Mouse (Mus musculus): Measurements from ENCODE around the gene Elane.

Gene Elane

GRCm38 (mm10) chr10:79886054-79886453 is at the start of gene Elane:
Gene Elane, plus strand, starts transcription at chr10:79886247.
- DNase-seq (ENCODE audit: low spot score) = no peak

DNA sequence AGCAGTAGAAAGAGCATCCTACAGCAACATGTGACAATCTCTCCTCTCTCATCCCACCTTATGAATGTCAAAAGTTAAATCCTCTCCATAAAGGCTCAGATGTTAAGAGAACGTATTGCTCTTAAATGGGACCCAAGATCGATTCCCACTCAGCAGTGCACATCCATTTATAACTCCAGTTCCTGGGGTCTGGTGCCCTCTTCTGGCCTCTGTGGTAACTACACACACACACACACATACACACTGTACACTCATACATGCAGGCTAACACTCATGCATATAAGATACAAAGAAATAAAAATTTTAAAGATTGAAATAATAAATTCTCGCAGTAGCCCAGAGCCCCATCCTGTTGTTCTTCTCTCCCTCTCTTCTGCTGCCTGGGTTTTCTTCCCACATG is 49.1 kb upstream of the Elane start:
- DNase-seq (ENCODE audit: low spot score) = no peak

DNA sequence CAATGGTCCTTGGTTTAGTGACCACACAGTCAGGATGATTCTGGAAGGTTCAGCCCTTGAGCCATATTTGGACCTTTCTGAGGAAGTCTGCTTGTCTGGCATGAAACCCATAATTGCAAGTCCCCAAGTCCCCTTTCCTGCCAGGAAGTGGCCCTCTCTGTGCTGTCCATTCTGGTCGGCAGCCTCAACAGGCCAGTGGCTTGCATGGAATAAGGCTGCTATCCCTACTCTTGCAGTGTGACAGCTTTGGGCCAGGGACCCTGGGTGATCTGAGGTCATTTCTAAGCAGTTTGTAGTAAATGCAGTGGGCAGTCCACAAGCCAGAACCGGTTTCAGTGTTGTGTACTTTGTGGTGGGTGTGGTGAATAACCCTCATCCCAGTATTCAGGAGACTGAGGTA is 47.9 kb upstream of the Elane start:
- DNase-seq (ENCODE audit: low spot score) = no peak

- DNase-seq (ENCODE audit: low spot score) = no peak
Measured at GRCm38 (mm10) chr10:79840091-79840490, 46.0 kb upstream of the Elane start.

GRCm38 (mm10) chr10:79840644-79841551 is 45.1 kb upstream of the Elane start:
- DNase-seq (ENCODE audit: low spot score) = peak; percentile 71

DNA sequence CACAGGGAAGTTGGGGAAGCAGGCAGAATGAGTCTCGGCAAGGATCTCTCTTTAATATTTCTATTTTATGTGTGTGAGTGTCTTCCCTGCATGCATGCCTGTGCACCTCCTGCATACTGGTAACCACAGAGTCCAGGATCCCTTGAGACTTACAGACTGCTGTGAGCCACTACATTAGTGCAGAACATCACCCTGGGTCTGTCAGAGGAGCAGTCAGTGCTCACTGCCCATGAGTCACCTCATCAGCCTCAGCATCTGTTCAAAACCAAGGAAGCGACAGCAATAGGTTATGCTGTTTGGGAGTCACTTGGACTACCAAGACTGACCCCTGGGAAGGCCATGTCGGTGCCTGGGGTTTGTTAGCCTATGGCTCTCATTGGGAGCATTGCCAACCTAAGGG is 43.7 kb upstream of the Elane start:
- no peak for DNase-seq (ENCODE audit: low spot score)

- DNase-seq (ENCODE audit: low spot score) = no peak
Measured at GRCm38 (mm10) chr10:79843476-79843875, 42.6 kb upstream of the Elane start.

DNA sequence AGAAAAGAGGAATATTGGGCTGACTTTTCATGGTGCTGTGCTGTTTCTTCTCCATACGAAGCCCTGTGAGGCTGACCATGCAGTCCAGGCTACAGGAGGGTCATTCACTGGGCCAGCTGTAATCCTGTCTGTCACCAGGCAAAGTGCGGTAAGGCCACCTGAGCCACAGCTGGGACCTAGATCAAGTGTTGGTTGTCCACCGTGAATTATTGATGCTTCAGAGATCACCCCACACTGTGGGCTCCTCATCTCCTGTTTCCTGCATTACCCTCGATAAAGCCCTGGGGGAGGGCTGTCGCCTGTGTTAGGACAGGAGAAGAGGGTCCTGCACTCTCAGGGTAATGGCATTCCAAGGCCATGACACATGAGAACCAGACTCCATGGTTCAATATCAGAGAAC is 39.5 kb upstream of the Elane start:
- no peak for DNase-seq (ENCODE audit: low spot score)

DNA sequence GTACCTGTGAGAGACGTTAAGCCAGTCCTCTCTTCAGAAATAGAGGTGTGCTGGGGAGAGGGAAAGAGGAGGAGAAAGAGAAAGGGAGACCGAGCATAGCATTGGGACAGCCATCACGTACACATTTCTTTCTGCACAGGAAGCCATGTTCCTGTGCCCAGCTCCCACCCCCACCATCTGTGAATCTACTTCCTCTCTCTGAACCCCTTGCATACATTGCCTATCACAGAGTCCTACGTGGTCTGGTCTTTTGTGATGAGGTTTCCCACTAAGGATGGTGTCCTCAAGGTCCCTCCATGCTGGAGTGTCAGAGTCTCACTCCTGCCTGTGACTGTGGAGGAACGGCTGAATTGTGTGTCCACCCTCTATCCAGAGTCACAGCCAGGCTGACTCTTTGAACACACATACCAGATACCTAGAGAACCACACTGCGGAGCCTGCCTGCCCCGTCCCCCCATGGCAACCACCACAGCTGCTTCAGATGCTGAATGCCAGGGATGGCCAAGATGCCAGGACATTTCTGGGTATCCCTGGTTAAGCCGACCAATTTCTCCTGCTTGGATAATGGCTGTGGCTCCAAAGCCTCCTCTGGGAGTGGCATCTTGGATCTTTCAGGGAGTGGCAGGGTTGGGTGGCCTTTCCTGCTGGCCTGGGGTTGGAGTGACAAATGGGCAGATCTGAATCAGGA is 36.0 kb upstream of the Elane start:
- DNase-seq (ENCODE audit: low spot score) = no peak

DNA sequence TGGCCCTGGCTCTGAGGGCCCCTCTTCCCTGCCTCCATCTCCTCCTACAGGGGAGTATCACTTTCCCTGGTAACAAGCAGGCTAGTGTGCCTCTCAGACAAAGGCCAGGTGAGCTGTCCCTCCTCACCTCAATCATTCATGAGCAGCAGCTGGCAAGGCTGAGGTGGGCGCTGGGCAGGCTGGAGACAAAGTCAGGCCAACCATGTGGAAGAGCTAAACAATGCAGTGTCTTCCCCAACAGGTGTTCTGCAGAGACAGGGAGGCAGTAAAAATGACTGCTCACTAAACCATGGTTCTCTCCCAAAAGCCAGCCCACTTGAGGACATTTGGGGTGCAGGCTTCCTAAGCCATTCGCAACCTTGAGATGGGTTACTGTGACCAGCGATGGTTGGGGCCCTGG is 34.4 kb upstream of the Elane start:
- no peak for DNase-seq (ENCODE audit: low spot score)

DNA sequence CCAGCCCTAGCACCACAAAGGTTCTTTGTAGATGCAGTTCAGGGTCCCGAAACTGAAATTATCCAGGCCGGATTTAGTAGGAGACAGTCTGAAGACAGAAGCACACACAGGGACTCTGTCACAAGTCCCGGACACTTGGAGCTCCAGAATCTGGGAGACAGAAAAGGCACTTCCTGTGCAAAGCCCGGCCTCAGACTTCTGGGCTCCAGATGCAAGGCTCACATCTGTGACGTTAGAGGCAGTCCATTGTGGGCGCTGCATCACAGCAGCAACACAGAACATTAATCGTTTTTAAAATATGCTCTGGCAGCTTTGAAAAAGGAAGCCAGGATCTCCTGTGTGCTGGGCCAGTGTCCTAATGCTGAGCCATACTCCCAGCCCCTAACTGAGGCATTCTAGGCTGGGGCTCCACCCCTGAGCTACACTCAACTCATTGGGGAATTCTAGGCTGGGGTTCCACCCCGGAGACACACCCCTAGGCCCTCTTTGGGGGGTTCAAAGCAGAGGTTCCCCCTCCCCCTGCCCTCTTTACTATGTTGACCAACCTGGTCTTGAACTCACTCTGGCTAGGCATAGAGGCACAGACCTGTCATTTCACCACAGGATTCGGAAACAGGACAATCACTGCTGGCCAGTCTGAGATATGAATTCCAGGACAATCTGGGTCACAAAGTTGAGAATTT is 33.8 kb upstream of the Elane start:
- peak; percentile 29 for DNase-seq (ENCODE audit: low spot score)

GRCm38 (mm10) chr10:79852827-79853226 is 33.2 kb upstream of the Elane start:
- DNase-seq (ENCODE audit: low spot score) = peak; percentile 49

DNA sequence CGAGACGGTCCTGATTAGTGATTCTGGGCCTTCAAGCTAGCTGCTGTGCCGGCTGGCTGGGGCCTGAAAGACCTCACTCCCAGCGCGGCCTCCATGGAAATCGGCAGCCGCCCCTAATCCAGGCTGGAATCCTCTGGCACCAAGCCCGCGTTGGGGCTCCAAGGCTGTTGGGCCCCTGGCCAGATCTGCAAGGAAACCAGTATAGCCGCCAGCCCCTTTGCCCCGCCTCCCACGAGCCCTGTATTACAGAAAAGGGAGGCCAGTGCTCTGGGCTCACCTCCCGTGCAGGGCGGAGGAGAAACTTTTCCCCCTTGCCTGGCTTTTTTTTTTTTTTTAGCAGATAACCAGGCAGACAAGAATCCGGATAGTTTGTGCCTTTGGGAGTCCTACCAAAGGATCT is 32.7 kb upstream of the Elane start:
- DNase-seq (ENCODE audit: low spot score) = peak; percentile 98

DNA sequence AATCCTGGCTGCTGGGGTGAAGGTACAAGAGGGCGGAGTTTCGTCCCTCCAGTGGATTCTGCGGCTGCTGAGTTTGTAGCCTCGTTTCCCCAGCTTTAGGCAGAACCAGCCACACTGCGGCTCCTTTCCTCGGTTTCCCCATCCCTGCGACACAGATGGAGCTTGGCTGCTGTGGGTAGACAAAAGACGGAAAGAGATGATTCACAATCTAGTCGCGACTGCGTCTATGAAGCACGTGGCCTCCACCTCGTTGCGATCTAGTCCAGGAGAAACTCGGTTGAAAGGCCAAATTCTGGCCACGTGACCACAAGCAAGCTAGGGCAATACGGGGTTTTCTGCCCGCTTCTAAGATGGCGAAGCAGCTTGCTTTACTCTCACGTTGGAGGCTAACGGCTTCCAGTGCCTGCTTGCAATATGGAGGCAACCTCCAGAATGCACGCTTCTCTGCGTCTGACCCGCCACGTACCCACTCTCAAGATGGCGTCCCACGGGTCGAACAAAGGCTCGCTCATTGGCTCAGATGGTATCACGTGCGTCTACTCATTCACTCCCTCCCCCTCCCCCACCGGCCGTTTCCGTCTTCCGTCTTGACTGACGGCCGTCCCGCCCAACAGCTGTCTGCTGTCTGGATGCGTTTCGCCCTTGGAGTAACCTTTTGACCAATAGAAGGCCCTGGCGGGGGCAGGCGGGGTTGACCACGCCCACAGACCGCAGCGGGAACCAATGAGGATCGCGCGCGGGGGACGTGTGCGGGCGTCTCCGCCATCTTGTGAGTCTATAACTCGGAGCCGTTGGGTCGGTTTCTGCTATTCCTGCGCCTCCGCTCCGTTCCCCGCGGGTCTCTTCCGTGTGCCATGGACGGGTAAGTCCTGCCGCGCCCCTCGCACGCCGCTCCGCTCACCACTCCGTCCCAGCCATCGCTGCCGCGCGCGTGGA is 31.9 kb upstream of the Elane start, which contains the start of gene Ptbp1:
TSS of gene Ptbp1 (plus strand) at position 568 of the 936 bp plus-strand sequence.
- DNase-seq (ENCODE audit: low spot score) = peak; percentile 100

GRCm38 (mm10) chr10:79854801-79855541 is 31.1 kb upstream of the Elane start:
- peak; percentile 62 for DNase-seq (ENCODE audit: low spot score)

DNA sequence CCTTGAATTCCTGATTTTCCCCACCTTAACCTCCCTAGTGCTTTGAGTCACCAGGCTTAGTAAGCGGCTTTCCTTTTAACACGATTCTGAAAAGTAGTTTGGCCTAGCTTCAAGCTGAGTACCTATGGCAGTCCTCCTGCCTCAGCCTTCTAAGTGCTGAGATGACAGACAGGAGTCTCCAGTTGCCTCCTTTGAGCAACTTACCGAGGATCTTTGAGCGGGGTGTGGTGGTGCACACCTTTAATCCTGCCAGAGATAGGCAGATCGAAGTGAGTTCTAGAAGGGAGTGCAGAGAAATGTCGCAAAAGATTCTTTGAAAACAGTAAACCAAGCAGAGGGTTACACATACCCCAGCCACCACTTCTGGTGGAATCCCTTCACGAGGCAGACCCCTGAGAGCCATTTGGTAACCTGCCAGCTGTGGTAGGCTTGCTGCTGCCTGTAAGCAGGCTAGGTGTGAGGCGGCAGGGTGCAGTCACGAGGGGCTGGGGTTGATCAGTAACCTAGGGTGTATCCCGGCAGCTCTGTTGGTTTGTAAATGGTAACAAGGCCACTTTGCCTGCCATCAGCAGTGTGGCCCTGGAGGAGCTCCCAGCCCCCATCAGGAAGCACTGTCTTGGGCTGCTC is 30.4 kb upstream of the Elane start:
- peak; percentile 60 for DNase-seq (ENCODE audit: low spot score)

- no peak for DNase-seq (ENCODE audit: low spot score)
Measured at GRCm38 (mm10) chr10:79856280-79856679, 29.8 kb upstream of the Elane start.

DNA sequence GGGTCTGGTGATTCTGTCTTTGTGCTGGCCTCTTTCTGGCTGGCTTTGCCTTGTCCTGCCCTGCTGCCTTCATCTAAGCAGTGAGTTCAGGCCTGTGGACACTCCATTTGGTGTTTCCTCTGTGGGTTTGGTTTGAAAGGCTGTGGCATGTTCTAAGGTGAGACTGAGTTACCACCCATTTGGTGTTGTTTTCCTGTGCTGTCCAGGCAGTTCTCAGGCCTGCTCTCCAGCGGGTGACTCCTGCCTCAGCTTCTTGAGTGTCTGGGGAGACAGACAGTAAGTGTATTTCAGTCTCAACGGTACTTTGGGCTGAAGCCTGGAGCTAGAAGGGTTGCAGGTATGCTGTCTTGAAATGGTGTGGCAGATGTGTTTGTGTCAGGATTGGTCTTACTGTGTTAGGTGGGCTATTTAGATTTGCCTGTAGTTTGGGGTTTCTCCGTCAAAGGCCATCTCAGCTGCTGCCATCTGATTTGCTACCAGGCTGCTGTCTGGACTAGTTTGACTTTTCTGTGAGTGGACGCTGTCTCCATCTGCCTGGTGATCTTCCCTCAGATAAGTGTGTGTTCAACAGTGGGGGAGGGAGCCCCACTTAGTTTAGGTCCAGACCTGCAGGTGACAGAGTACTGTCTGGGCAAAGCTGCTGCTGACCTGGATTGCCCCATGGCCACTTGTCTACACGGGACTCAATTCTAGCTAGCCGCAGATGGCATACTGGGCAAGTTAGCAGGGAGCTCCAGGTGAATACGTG is 29.2 kb upstream of the Elane start:
- DNase-seq (ENCODE audit: low spot score) = no peak

- peak; percentile 75 for DNase-seq (ENCODE audit: low spot score)
Measured at GRCm38 (mm10) chr10:79857452-79857811, 28.6 kb upstream of the Elane start.

DNA sequence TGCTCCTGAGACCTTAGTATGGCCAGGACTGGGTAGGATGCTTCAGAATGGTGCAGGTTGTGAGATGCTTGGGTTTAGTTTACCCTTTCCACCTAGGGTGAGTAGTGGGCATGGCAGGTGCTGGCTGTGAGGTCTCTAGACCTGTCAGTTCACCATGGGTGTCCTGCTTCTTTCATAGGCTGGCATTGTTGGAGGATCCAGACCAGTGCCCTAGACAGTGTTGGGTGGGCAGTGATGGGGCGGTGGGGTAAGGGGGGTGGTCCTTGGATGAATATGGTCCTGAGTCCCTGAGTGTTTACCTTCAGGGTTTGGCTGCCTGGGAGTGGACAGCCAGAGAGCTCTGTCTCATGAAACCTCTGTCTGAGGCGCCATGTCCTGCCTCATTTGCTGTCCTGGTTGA is 28.2 kb upstream of the Elane start:
- DNase-seq (ENCODE audit: low spot score) = no peak
